ENCODE assay signal across 31 mouse cellular contexts in the genomic region with DNA sequence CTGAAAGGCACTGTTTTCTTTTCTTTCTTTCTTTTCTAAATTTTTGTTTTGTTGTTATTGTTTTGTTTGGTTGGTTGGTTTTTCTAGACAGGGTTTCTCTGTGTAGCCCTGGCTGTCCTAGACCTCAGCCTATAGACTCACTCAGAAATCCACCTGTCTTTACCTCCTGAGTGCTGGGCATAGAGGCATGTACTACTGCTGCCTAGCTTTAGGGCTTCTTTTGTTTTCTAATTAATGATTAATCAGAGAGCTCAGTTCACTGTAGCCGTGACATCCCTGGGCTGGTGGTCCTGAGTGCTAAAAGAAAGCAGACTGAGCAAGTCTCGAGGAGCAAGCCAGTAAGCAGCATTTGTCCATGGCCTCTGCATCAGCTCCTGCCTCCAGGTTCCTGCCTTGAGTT. TPM values are rescaled to one million over a fixed set of nuclear protein-coding genes. Genes with fewer than 3 reads are reported as not detected.
"Had no signal": no experiment of that assay in that cellular context is flagged by ENCODE, and none has a peak within 500 bp of the region (broad histone marks: within the 10 kb centered on the region; RNA-seq: fewer than 3 reads in every experiment).

No protein-coding gene starts in this region.

- ATAC-seq: hindbrain, embryonic 16.5 days; hindbrain, postnatal 0 days; inflammation-experienced regulatory T-cells, adult 6 months; intestine, embryonic 15.5 days; intestine, embryonic 16.5 days; intestine, postnatal 0 days had no signal

- H3K27ac ChIP-seq: heart, adult 2 months; heart, embryonic 10.5 days; heart, embryonic 13.5 days; heart, embryonic 15.5 days; hindbrain, embryonic 10.5 days; hindbrain, embryonic 12.5 days; hindbrain, embryonic 13.5 days; hindbrain, embryonic 14.5 days; hindbrain, embryonic 15.5 days; hindbrain, postnatal 0 days; intestine, embryonic 15.5 days; layer of hippocampus, adult 2 months; left cerebral cortex, adult 2 months had no signal

- H3K36me3 ChIP-seq: heart, embryonic 10.5 days; heart, embryonic 12.5 days; heart, embryonic 13.5 days; heart, embryonic 15.5 days; hindbrain, embryonic 10.5 days; hindbrain, embryonic 12.5 days; hindbrain, embryonic 13.5 days; hindbrain, embryonic 15.5 days; intestine, embryonic 15.5 days had no signal

- H3K4me3 ChIP-seq: heart, adult 2 months; heart, embryonic 10.5 days; heart, embryonic 12.5 days; heart, embryonic 13.5 days; heart, embryonic 15.5 days; hindbrain, embryonic 10.5 days; hindbrain, embryonic 12.5 days; hindbrain, embryonic 13.5 days; hindbrain, embryonic 15.5 days; intestine, embryonic 15.5 days; layer of hippocampus, adult 2 months; left cerebral cortex, adult 2 months had no signal

- H3K9ac ChIP-seq: heart, embryonic 12.5 days; heart, embryonic 13.5 days; heart, embryonic 15.5 days; hindbrain, embryonic 12.5 days; hindbrain, embryonic 13.5 days; hindbrain, embryonic 14.5 days; hindbrain, embryonic 15.5 days; intestine, embryonic 15.5 days had no signal

- DNase-seq: heart, adult 2 months; heart, postnatal 14 days; heart, postnatal 36 days; heart, postnatal 4 days; kidney, adult 11 months; kidney, adult 18-20 months; kidney, adult 8-10 months; kidney, postnatal 14 days; kidney, postnatal 25 days; layer of hippocampus, adult 9-11 months; layer of hippocampus, postnatal 36 days had no signal

- H3K4me1 ChIP-seq: hindbrain, embryonic 10.5 days; hindbrain, embryonic 12.5 days; hindbrain, embryonic 13.5 days; hindbrain, embryonic 15.5 days; intestine, embryonic 15.5 days had no signal

- H3K27me3 ChIP-seq: heart, embryonic 12.5 days; heart, embryonic 13.5 days; heart, embryonic 15.5 days; hindbrain, embryonic 12.5 days; hindbrain, embryonic 13.5 days; hindbrain, embryonic 15.5 days; intestine, embryonic 15.5 days had no signal

- H3K4me2 ChIP-seq: heart, embryonic 11.5 days; heart, embryonic 12.5 days; heart, embryonic 13.5 days; heart, embryonic 15.5 days; hindbrain, embryonic 12.5 days; hindbrain, embryonic 13.5 days; hindbrain, embryonic 14.5 days; hindbrain, embryonic 15.5 days; intestine, embryonic 15.5 days had no signal

- H3K9me3 ChIP-seq: heart, embryonic 10.5 days; heart, embryonic 12.5 days; heart, embryonic 13.5 days; heart, embryonic 15.5 days; hindbrain, embryonic 10.5 days; hindbrain, embryonic 12.5 days; hindbrain, embryonic 13.5 days; hindbrain, embryonic 15.5 days; intestine, embryonic 15.5 days had no signal

RNA-seq across cellular contexts. Expression of gene Slc26a4, which starts 20.0 kb away (rescaled TPM):
- total RNA-seq: hematopoietic stem cell, adult 5-6 weeks; hindbrain, postnatal 0 days had no signal
- polyA plus RNA-seq: heart, adult 2 months; hindbrain, embryonic 11.5 days; hindbrain, embryonic 14.5 days; hindbrain, embryonic 15.5 days; inflammation-experienced regulatory T-cells, adult 6 months had no signal
